Mouse (Mus musculus) left cerebral cortex, adult 2 months (tissue): ENCODE results near the gene Ubxn11. TPM values are rescaled to one million over a fixed set of nuclear protein-coding genes. Genes with fewer than 3 reads are reported as not detected.

Source experiments
- DNase-seq, 2 experiments: peaks; one replicate each; pipeline ENCODE4 v3.0.0; 2021 to 2022; ENCODE audit warnings: low spot score in 2 of 2, mixed read lengths in 1 of 2; ENCODE audit errors: extremely low spot score in 1 of 2
- H3K27ac ChIP-seq: fragments of 200-600 bp; 2 replicates; pipeline ENCODE4 v1.8.1; 2022
- H3K4me3 ChIP-seq: fragments of 200-600 bp; 2 replicates; pipeline ENCODE4 v1.8.1; 2022
- CTCF ChIP-seq: fragments of 200-600 bp; IDR thresholded peaks from 2 replicates; pipeline ENCODE4 v1.8.1; 2022; ENCODE audit warnings: antibody characterized with exemption, mild to moderate bottlenecking, moderate library complexity
- intact Hi-C: fragments of 180-260 bp; cut with DNase I; formaldehyde crosslinking; loops from one replicate; pipeline ENCODE4 v1.15.1; 2025
- total RNA-seq, 2 experiments: library from RNA; stranded (reverse); gene quantifications; 2 replicates each; pipeline ENCODE4 v1.2.3; 2021

Gene Ubxn11
- total RNA-seq, 2 experiments from 2014 or later, result 39.7 to 47.1 TPM

- DNase-seq, result peak in 1 of 2 experiments; percentile 41
- no peak overlapping the region for H3K27ac ChIP-seq
- no peak for TF ChIP-seq CTCF
- intact Hi-C loops, result no loop called here
- no peak overlapping the region for H3K4me3 ChIP-seq
Observed at GRCm38 (mm10) chr4:134122281-134122680, 19.9 kb downstream of the Ubxn11 start.

GRCm38 (mm10) chr4:134123147-134123546 lies 20.8 kb downstream of the Ubxn11 start:
- no peak for TF ChIP-seq CTCF
- intact Hi-C loops, result no loop called here
- Histone ChIP-seq H3K4me3 (no peak overlapping the region), H3K27ac (peak overlapping the region; percentile 86)
- DNase-seq, result no peak

GRCm38 (mm10) chr4:134123680-134124551 lies 21.5 kb downstream of the Ubxn11 start:
- intact Hi-C loops, result loop anchor here (1.0 kb wide), 2 partner anchors 16 to 88 kb away; no protein-coding TSS in a partner anchor
- DNase-seq, result peak; percentile 80 to 86
- TF ChIP-seq CTCF, result peak; percentile 81
- no peak overlapping the region for H3K4me3 ChIP-seq
- peak overlapping the region; percentile 94 for H3K27ac ChIP-seq

GRCm38 (mm10) chr4:134125383-134126060 lies 23.2 kb downstream of the Ubxn11 start:
- no peak for TF ChIP-seq CTCF
- peak overlapping the region; percentile 94; the same call in 1 of the 2 replicates for H3K27ac ChIP-seq
- intact Hi-C loops, result no loop called here
- H3K4me3 ChIP-seq, result no peak overlapping the region
- no peak for DNase-seq

- no peak for TF ChIP-seq CTCF
- Histone ChIP-seq H3K4me3 (no peak overlapping the region; the same call in 1 of the 2 replicates), H3K27ac (peak overlapping the region; percentile 94)
- intact Hi-C loops, result no loop called here
- no peak for DNase-seq
Observed at GRCm38 (mm10) chr4:134126300-134127120, 24.1 kb downstream of the Ubxn11 start.

- Histone ChIP-seq H3K4me3 (peak overlapping the region; percentile 89), H3K27ac (peak overlapping the region; percentile 94)
- no peak for TF ChIP-seq CTCF
- intact Hi-C loops, result no loop called here
- peak; percentile 69 to 70 for DNase-seq
Observed at GRCm38 (mm10) chr4:134127121-134127455, 24.7 kb downstream of the Ubxn11 start.

- intact Hi-C loops, result no loop called here
Observed at GRCm38 (mm10) chr4:134127793-134128192, 25.4 kb downstream of the Ubxn11 start.

GRCm38 (mm10) chr4:134128221-134128982 lies 26.0 kb downstream of the Ubxn11 start, which contains the start of gene Sh3bgrl3:
Sh3bgrl3 (minus strand) TSS chr4:134128789.
- no peak for TF ChIP-seq CTCF
- Histone ChIP-seq H3K4me3 (peak within 1 kb of the TSS; percentile 89), H3K27ac (peak within 1 kb of the TSS; percentile 94)
- peak; percentile 86 to 87 for DNase-seq
- intact Hi-C loops, result no loop called here

More at GRCm38 (mm10) chr4:134127793-134128192, 25.4 kb downstream of the Ubxn11 start:
- DNase-seq, result peak in 1 of 2 experiments; percentile 19
- TF ChIP-seq CTCF, result no peak
- Histone ChIP-seq H3K4me3 (peak overlapping the region; percentile 89), H3K27ac (peak overlapping the region; percentile 94)

- DNase-seq, result no peak
- H3K4me3 ChIP-seq, result peak overlapping the region; percentile 89
- intact Hi-C loops, result no loop called here
- no peak for TF ChIP-seq CTCF
- peak overlapping the region; percentile 94 for H3K27ac ChIP-seq
Observed at GRCm38 (mm10) chr4:134128983-134129362, 26.6 kb downstream of the Ubxn11 start.

GRCm38 (mm10) chr4:134129482-134129881 lies 27.1 kb downstream of the Ubxn11 start:
- peak overlapping the region; percentile 89 for H3K4me3 ChIP-seq
- H3K27ac ChIP-seq, result peak overlapping the region; percentile 94
- intact Hi-C loops, result no loop called here
- no peak for TF ChIP-seq CTCF
- peak in 1 of 2 experiments; percentile 25 for DNase-seq

- intact Hi-C loops, result no loop called here
- Histone ChIP-seq H3K27ac (no peak overlapping the region), H3K4me3 (no peak overlapping the region)
- DNase-seq, result no peak
- TF ChIP-seq CTCF, result no peak
Observed at GRCm38 (mm10) chr4:134132117-134132516, 29.7 kb downstream of the Ubxn11 start.
